Mouse (Mus musculus) brain, embryonic 14.5 days (tissue): ENCODE results near the gene Themis3.

Source experiments
- CTCF ChIP-seq: fragments of 200-500 bp; IDR thresholded peaks from 2 replicates; pipeline ENCODE4 v1.5.1; 2012; ENCODE audit warnings: inconsistent platforms, mild to moderate bottlenecking, moderate library complexity, borderline replicate concordance; ENCODE audit not compliant: insufficient read depth, insufficient read length; ENCODE audit errors: extremely low read depth
- POLR2A ChIP-seq: fragments of 200-500 bp; IDR thresholded peaks from 2 replicates; pipeline ENCODE4 v1.6.1; 2012; ENCODE audit warnings: mild to moderate bottlenecking, inconsistent platforms, borderline replicate concordance; ENCODE audit not compliant: poor library complexity, insufficient read depth, insufficient read length, severe bottlenecking; ENCODE audit errors: extremely low read depth

GRCm38 (mm10) chr17:66504964-66505363 is 89.5 kb downstream of the Themis3 start:
- no peak for TF ChIP-seq CTCF
- TF ChIP-seq POLR2A: no peak
